In the genomic region with DNA sequence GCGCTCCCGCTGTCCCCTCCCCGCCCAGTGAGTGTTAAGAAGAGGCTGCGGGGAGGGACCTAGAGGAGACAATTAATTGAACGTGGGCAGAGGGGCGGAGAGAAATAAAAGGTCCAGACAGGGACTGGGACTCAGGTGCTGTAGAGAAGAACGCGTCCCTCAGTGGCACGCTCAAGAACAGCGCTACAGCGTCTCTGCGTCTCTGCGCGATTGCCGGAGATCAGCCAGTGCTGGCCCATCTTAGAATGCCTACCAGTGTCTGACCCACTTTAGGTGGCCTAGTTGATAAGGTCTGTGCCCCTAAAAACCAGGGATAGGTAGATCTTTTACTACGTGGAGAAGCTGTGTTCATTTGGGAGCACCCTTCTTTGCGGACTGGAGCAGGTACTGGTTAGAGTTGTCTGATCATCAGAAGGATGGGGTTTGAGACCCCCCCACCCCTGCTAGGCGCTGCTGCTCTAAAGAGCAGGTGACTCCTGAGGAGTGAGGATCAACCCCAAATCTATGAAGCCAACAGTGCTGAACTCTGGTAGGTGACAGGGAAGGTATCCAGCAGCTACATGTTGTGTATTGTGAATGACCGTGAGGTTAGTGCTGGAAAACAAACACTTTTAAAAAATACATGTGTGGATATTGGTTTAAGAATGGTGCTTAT, we compare ENCODE assay signal across 36 mouse cellular contexts. TPM values are rescaled to one million over a fixed set of nuclear protein-coding genes. Genes with fewer than 3 reads are reported as not detected.
DNase-seq lines count a peak whose midpoint lies in the region; ATAC-seq and TF ChIP-seq lines count a peak whose summit lies in the region.
"Had no signal": no experiment of that assay in that cellular context is flagged by ENCODE, and none has a peak within 500 bp of the region (broad histone marks: within the 10 kb centered on the region; RNA-seq: fewer than 3 reads in every experiment).

Gene Mtnr1b (minus strand): TSS at position 51 of the 655 bp plus-strand sequence.

- H3K4me1 ChIP-seq in forebrain, embryonic 13.5 days = no peaks in the 10 kb centered on the region
- no peaks in the 10 kb centered on the region for H3K4me1 ChIP-seq in forebrain, postnatal 0 days (ENCODE audit: insufficient read depth)
- no peaks in the 10 kb centered on the region for H3K4me1 ChIP-seq in hindbrain, embryonic 15.5 days (replicated peaks)
- H3K4me1 ChIP-seq in hindbrain, embryonic 10.5 days (replicated peaks) = no peaks in the 10 kb centered on the region
- no peaks in the 10 kb centered on the region for H3K4me1 ChIP-seq in midbrain, embryonic 15.5 days
- H3K4me1 ChIP-seq in midbrain, postnatal 0 days (ENCODE audit: insufficient read depth, low read length) = no peaks in the 10 kb centered on the region
- H3K4me1 ChIP-seq: embryonic facial prominence, embryonic 10.5 days; forebrain, embryonic 10.5 days; liver, embryonic 12.5 days; midbrain, embryonic 12.5 days had no signal

- no peak within 1 kb of the TSS for H3K27ac ChIP-seq in forebrain, embryonic 13.5 days
- H3K27ac ChIP-seq in forebrain, postnatal 0 days (ENCODE audit: low read depth, low read length) = no peak within 1 kb of the TSS
- H3K27ac ChIP-seq in hindbrain, embryonic 15.5 days (replicated peaks) = no peak within 1 kb of the TSS
- H3K27ac ChIP-seq in hindbrain, embryonic 10.5 days = no peak within 1 kb of the TSS
- no peak within 1 kb of the TSS for H3K27ac ChIP-seq in midbrain, embryonic 15.5 days
- no peak within 1 kb of the TSS for H3K27ac ChIP-seq in midbrain, postnatal 0 days (ENCODE audit: low read depth, low read length)
- H3K27ac ChIP-seq: embryonic facial prominence, embryonic 10.5 days; forebrain, embryonic 10.5 days; limb, embryonic 13.5 days; liver, embryonic 12.5 days; midbrain, embryonic 12.5 days had no signal

- H3K36me3 ChIP-seq in forebrain, embryonic 13.5 days (ENCODE audit: poor library complexity, severe bottlenecking) = no peaks in the 10 kb centered on the region
- H3K36me3 ChIP-seq in forebrain, postnatal 0 days (ENCODE audit: insufficient read depth) = no peaks in the 10 kb centered on the region
- H3K36me3 ChIP-seq in hindbrain, embryonic 15.5 days = no peaks in the 10 kb centered on the region
- H3K36me3 ChIP-seq in hindbrain, embryonic 10.5 days = no peaks in the 10 kb centered on the region
- no peaks in the 10 kb centered on the region for H3K36me3 ChIP-seq in midbrain, embryonic 15.5 days (replicated peaks)
- H3K36me3 ChIP-seq in midbrain, postnatal 0 days (ENCODE audit: insufficient read depth, low read length) = no peaks in the 10 kb centered on the region
- H3K36me3 ChIP-seq: embryonic facial prominence, embryonic 10.5 days; forebrain, embryonic 10.5 days; G1E; limb, embryonic 13.5 days; liver, embryonic 12.5 days; midbrain, embryonic 12.5 days had no signal

- H3K4me3 ChIP-seq in forebrain, embryonic 13.5 days = no peak within 1 kb of the TSS
- H3K4me3 ChIP-seq in forebrain, postnatal 0 days (ENCODE audit: low read depth, low read length) = no peak within 1 kb of the TSS
- H3K4me3 ChIP-seq in hindbrain, embryonic 15.5 days = no peak within 1 kb of the TSS
- H3K4me3 ChIP-seq in hindbrain, embryonic 10.5 days = no peak within 1 kb of the TSS
- no peak within 1 kb of the TSS for H3K4me3 ChIP-seq in midbrain, embryonic 15.5 days
- H3K4me3 ChIP-seq in midbrain, postnatal 0 days (ENCODE audit: low read depth, low read length) = no peak within 1 kb of the TSS
- H3K4me3 ChIP-seq: embryonic facial prominence, embryonic 10.5 days; forebrain, embryonic 10.5 days; limb, embryonic 13.5 days; liver, embryonic 12.5 days; midbrain, embryonic 12.5 days; myocyte had no signal

- WGBS in forebrain, embryonic 13.5 days = 62% methylated on average over 19 of the region's 19 CpGs
- 60% methylated on average over 19 of the region's 19 CpGs for WGBS in forebrain, postnatal 0 days
- 62% methylated on average over 19 of the region's 19 CpGs for WGBS in hindbrain, embryonic 15.5 days
- WGBS in hindbrain, embryonic 10.5 days = 56% methylated on average over 19 of the region's 19 CpGs
- 64% methylated on average over 19 of the region's 19 CpGs for WGBS in midbrain, embryonic 15.5 days
- 71% methylated on average over 19 of the region's 19 CpGs for WGBS in midbrain, postnatal 0 days

- H3K4me2 ChIP-seq in forebrain, embryonic 13.5 days = peak within 1 kb of the TSS; percentile 12; the same call in 1 of the 2 replicates
- H3K4me2 ChIP-seq in forebrain, postnatal 0 days (ENCODE audit: low read depth) = no peak within 1 kb of the TSS
- no peak within 1 kb of the TSS for H3K4me2 ChIP-seq in hindbrain, embryonic 15.5 days
- H3K4me2 ChIP-seq in midbrain, embryonic 15.5 days = 0 out of 2 replicates have a peak within 1 kb of the TSS, but pooled peaks have one; percentile 0
- no peak within 1 kb of the TSS for H3K4me2 ChIP-seq in midbrain, postnatal 0 days (ENCODE audit: low read depth, low read length, poor library complexity, severe bottlenecking)
- H3K4me2 ChIP-seq: limb, embryonic 13.5 days; liver, embryonic 12.5 days; midbrain, embryonic 12.5 days had no signal

- H3K9me3 ChIP-seq in forebrain, embryonic 13.5 days (replicated peaks) = no peaks in the 10 kb centered on the region
- H3K9me3 ChIP-seq in forebrain, postnatal 0 days (ENCODE audit: low read length) = no peaks in the 10 kb centered on the region
- H3K9me3 ChIP-seq in hindbrain, embryonic 15.5 days = no peaks in the 10 kb centered on the region
- no peaks in the 10 kb centered on the region for H3K9me3 ChIP-seq in hindbrain, embryonic 10.5 days
- no peaks in the 10 kb centered on the region for H3K9me3 ChIP-seq in midbrain, embryonic 15.5 days
- no peaks in the 10 kb centered on the region for H3K9me3 ChIP-seq in midbrain, postnatal 0 days (ENCODE audit: low read length)
- H3K9me3 ChIP-seq: embryonic facial prominence, embryonic 10.5 days; forebrain, embryonic 10.5 days; G1E; limb, embryonic 13.5 days; liver, embryonic 12.5 days; midbrain, embryonic 12.5 days had no signal

- H3K9ac ChIP-seq in forebrain, embryonic 13.5 days = no peak within 1 kb of the TSS
- H3K9ac ChIP-seq in forebrain, postnatal 0 days = no peak within 1 kb of the TSS
- H3K9ac ChIP-seq in hindbrain, embryonic 15.5 days = no peak within 1 kb of the TSS
- H3K9ac ChIP-seq in midbrain, embryonic 15.5 days = no peak within 1 kb of the TSS
- H3K9ac ChIP-seq in midbrain, postnatal 0 days (replicated peaks; ENCODE audit: low read length, poor library complexity, severe bottlenecking) = no peak within 1 kb of the TSS
- H3K9ac ChIP-seq: limb, embryonic 13.5 days; liver, embryonic 12.5 days; midbrain, embryonic 12.5 days had no signal

- no peak for DNase-seq in forebrain, postnatal 0 days
- no peak for DNase-seq in hindbrain, embryonic 10.5 days (ENCODE audit: low spot score)
- no peak for DNase-seq in midbrain, postnatal 0 days (ENCODE audit: low spot score)
- no peak for DNase-seq in cerebellum, adult 9-11 months
- DNase-seq: adrenal gland, adult 2 months; cerebellum, adult 11 months; kidney, adult 9 months; kidney, postnatal 14 days; lung, adult 18-20 months; lung, postnatal 10 days; thymus, adult 18-20 months; thymus, postnatal 36 days had no signal

- ATAC-seq in forebrain, embryonic 13.5 days = 0 out of 2 replicates have a peak, but pooled peaks have one; percentile 16
- no peak for ATAC-seq in forebrain, postnatal 0 days
- ATAC-seq in hindbrain, embryonic 15.5 days (ENCODE audit: low FRiP score, low read depth) = 0 out of 2 replicates have a peak, but pooled peaks have one; percentile 27
- ATAC-seq in midbrain, embryonic 15.5 days (replicated peaks) = no peak
- no peak for ATAC-seq in midbrain, postnatal 0 days (ENCODE audit: low FRiP score)
- ATAC-seq: intestine, embryonic 16.5 days; liver, embryonic 12.5 days; Patski had no signal

- no peak for TF ChIP-seq CTCF in forebrain, postnatal 0 days (IDR thresholded peaks at IDR 0.05; ENCODE audit: low read depth)
- TF ChIP-seq CTCF in midbrain, postnatal 0 days (IDR thresholded peaks at IDR 0.05) = no peak

- H3K27me3 ChIP-seq in forebrain, embryonic 13.5 days = 0 out of 2 replicates have a peak, but pooled peaks cover 3% of the 10 kb centered on the region
- no peaks in the 10 kb centered on the region for H3K27me3 ChIP-seq in forebrain, postnatal 0 days (ENCODE audit: insufficient read depth, low read length)
- H3K27me3 ChIP-seq in hindbrain, embryonic 15.5 days = peaks cover 2% of the 10 kb centered on the region; the same call in 1 of the 2 replicates
- peaks cover 15% of the 10 kb centered on the region for H3K27me3 ChIP-seq in hindbrain, embryonic 10.5 days (ENCODE audit: insufficient read depth, poor library complexity, severe bottlenecking)
- H3K27me3 ChIP-seq in midbrain, embryonic 15.5 days (replicated peaks) = 0 out of 2 replicates have a peak, but pooled peaks cover 3% of the 10 kb centered on the region
- peaks cover 3% of the 10 kb centered on the region; the same call in 1 of the 2 replicates for H3K27me3 ChIP-seq in midbrain, postnatal 0 days (ENCODE audit: insufficient read depth, low read length)
- H3K27me3 ChIP-seq: Patski had no signal

RNA-seq across cellular contexts. Expression of gene Mtnr1b, which starts in this region (rescaled TPM):
- not detected in 2 replicates for polyA plus RNA-seq in forebrain, embryonic 13.5 days (2015; fragmentation: Nextera tagmentation; extraction: Ambion mirVana)
- not detected in 2 replicates for total RNA-seq in forebrain, postnatal 0 days (2014; rRNA removed)
- not detected in 2 replicates for polyA plus RNA-seq in forebrain, postnatal 0 days (2015; fragmentation: Nextera tagmentation; extraction: Ambion mirVana)
- polyA plus RNA-seq in hindbrain, embryonic 15.5 days (2015; fragmentation: Nextera tagmentation; extraction: Ambion mirVana) = not detected in 2 replicates
- polyA plus RNA-seq in hindbrain, embryonic 10.5 days (2016; fragmentation: Nextera tagmentation; extraction: Ambion mirVana) = not detected in 2 replicates
- polyA plus RNA-seq in midbrain, embryonic 15.5 days (2015; fragmentation: Nextera tagmentation; extraction: Ambion mirVana) = not detected in 2 replicates
- 1.0 TPM in 1 of 2 replicates, not detected in the other for total RNA-seq in midbrain, postnatal 0 days (2014; rRNA removed)
- polyA plus RNA-seq in midbrain, postnatal 0 days (2015; fragmentation: Nextera tagmentation; extraction: Ambion mirVana) = not detected in 2 replicates
- total RNA-seq: adrenal gland, adult 2 months; adrenal gland, postnatal 4 days; G1E; gastrocnemius, adult 18-20 months; hematopoietic stem cell, adult 5-6 weeks; layer of hippocampus, adult 18-20 months; layer of hippocampus, postnatal 25 days; left cerebral cortex, postnatal 25 days; neutrophil, adult 5-6 weeks had no signal
- polyA plus RNA-seq: adrenal gland, adult 2 months; cortical plate, adult 2 months; embryonic facial prominence, embryonic 10.5 days; forebrain, embryonic 10.5 days; G1E; gonadal fat pad, adult 2 months; heart, embryonic 14.5 days; intestine, embryonic 16.5 days; limb, embryonic 13.5 days; liver, embryonic 12.5 days; midbrain, embryonic 12.5 days; myocyte; Patski; small intestine, adult 2 months; stomach, embryonic 16.5 days had no signal

Comparison
In these comparisons a context has a peak if more than half of its experiments do, and no peak if none do; other contexts are left out.
1. Peak in ATAC-seq and H3K4me2 ChIP-seq in forebrain, embryonic 13.5 days; RNA of the gene not detected or under 1 TPM.
2. Peak in ATAC-seq in hindbrain, embryonic 15.5 days; RNA of the gene not detected or under 1 TPM.